Mouse (Mus musculus): ENCODE results near the gene Gramd4. TPM values are rescaled to one million over a fixed set of nuclear protein-coding genes. Genes with fewer than 3 reads are reported as not detected.
A peak's percentile ranks its signal among the peaks of the same experiment; 100 is the strongest.
"Not testable (repeated sequence)": the region's sequence is repeated elsewhere in the genome, so short reads cannot be mapped to it uniquely, and the experiment has no call there.

The Gramd4 gene
- polyA plus RNA-seq, 1 experiment from 2014 or later, result 7.6 TPM

- Histone ChIP-seq H3K9me3 (ENCODE audit: control insufficient read depth, low read length) (no peaks in the 10 kb centered on the region), H3K9ac (ENCODE audit: low read depth, low read length) (no peak overlapping the region), H3K4me3 (ENCODE audit: low read depth, low read length) (no peak overlapping the region), H3K36me3 (ENCODE audit: control insufficient read depth, insufficient read depth, low read length) (no peaks in the 10 kb centered on the region), H3K27me3 (replicated peaks; ENCODE audit: control insufficient read depth, insufficient read depth, low read length) (no peaks in the 10 kb centered on the region), H3K4me2 (ENCODE audit: low read depth, low read length) (no peak overlapping the region), H3K27ac (replicated peaks; ENCODE audit: low read depth, low read length) (no peak overlapping the region), H3K4me1 (ENCODE audit: control insufficient read depth, insufficient read depth, low read length) (peaks cover 24% of the 10 kb centered on the region)
- no peak for ATAC-seq (ENCODE audit: low read depth)
- no peak for DNase-seq (ENCODE audit: low spot score)
- WGBS, result 77% methylated on average over 10 of the region's 10 CpGs
Observed at GRCm38 (mm10) chr15:86176166-86176565, 118.7 kb downstream of the Gramd4 start.

GRCm38 (mm10) chr15:86176771-86177702 is 119.5 kb downstream of the Gramd4 start:
- Histone ChIP-seq H3K4me1 (ENCODE audit: control insufficient read depth, insufficient read depth, low read length) (peaks cover 24% of the 10 kb centered on the region), H3K9me3 (ENCODE audit: control insufficient read depth, low read length) (no peaks in the 10 kb centered on the region), H3K36me3 (ENCODE audit: control insufficient read depth, insufficient read depth, low read length) (no peaks in the 10 kb centered on the region), H3K27ac (replicated peaks; ENCODE audit: low read depth, low read length) (no peak overlapping the region), H3K9ac (ENCODE audit: low read depth, low read length) (0 out of 2 replicates have a peak overlapping the region, but pooled peaks have one; percentile 0), H3K27me3 (replicated peaks; ENCODE audit: control insufficient read depth, insufficient read depth, low read length) (no peaks in the 10 kb centered on the region), H3K4me3 (ENCODE audit: low read depth, low read length) (no peak overlapping the region), H3K4me2 (ENCODE audit: low read depth, low read length) (no peak overlapping the region)
- WGBS, result 74% methylated on average over 21 of the region's 22 CpGs
- ATAC-seq (ENCODE audit: low read depth), result no peak
- no peak for DNase-seq (ENCODE audit: low spot score)

GRCm38 (mm10) chr15:86177703-86178251 is 120.3 kb downstream of the Gramd4 start:
- ATAC-seq (ENCODE audit: low read depth); H3K27me3 ChIP-seq (replicated peaks; ENCODE audit: control insufficient read depth, insufficient read depth, low read length); H3K9me3 ChIP-seq (ENCODE audit: control insufficient read depth, low read length); H3K9ac ChIP-seq (ENCODE audit: low read depth, low read length); H3K27ac ChIP-seq (replicated peaks; ENCODE audit: low read depth, low read length); H3K4me3 ChIP-seq (ENCODE audit: low read depth, low read length); H3K36me3 ChIP-seq (ENCODE audit: control insufficient read depth, insufficient read depth, low read length); H3K4me2 ChIP-seq (ENCODE audit: low read depth, low read length); DNase-seq (ENCODE audit: low spot score): not testable (repeated sequence)
- peaks cover 20% of the 10 kb centered on the region for H3K4me1 ChIP-seq (ENCODE audit: control insufficient read depth, insufficient read depth, low read length)
- WGBS, result 83% methylated on average over 2 of the region's 2 CpGs

DNA sequence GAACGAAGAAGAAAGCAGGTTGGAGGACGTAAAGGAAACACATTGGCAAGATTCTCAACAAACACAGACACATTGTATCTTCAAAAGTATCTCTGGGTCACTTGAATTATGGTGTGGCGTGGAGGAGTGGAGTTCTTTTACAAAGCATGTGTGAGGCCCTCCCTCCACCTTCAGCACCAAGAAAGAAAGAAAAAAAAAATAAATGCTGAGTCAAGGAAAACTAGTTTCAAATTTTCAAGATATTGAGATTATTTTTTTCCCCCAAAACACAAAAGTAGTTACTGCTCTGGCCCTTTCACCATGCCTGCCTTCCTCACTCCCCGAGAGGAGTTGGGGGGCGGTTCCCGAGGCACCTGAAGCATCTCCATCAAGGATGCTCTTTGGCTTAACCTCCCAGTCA is 121.1 kb downstream of the Gramd4 start:
- DNase-seq (ENCODE audit: low spot score) (no peak), ATAC-seq (ENCODE audit: low read depth) (no peak)
- no peak overlapping the region for H3K9ac ChIP-seq (ENCODE audit: low read depth, low read length)
- H3K27me3 ChIP-seq (replicated peaks; ENCODE audit: control insufficient read depth, insufficient read depth, low read length), result no peaks in the 10 kb centered on the region
- H3K36me3 ChIP-seq (ENCODE audit: control insufficient read depth, insufficient read depth, low read length), result no peaks in the 10 kb centered on the region
- no peak overlapping the region for H3K4me2 ChIP-seq (ENCODE audit: low read depth, low read length)
- no peak overlapping the region for H3K27ac ChIP-seq (replicated peaks; ENCODE audit: low read depth, low read length)
- H3K4me3 ChIP-seq (ENCODE audit: low read depth, low read length), result no peak overlapping the region
- WGBS, result 89% methylated on average over 6 of the region's 6 CpGs
- no peaks in the 10 kb centered on the region for H3K9me3 ChIP-seq (ENCODE audit: control insufficient read depth, low read length)
- peaks cover 12% of the 10 kb centered on the region for H3K4me1 ChIP-seq (ENCODE audit: control insufficient read depth, insufficient read depth, low read length)

DNA sequence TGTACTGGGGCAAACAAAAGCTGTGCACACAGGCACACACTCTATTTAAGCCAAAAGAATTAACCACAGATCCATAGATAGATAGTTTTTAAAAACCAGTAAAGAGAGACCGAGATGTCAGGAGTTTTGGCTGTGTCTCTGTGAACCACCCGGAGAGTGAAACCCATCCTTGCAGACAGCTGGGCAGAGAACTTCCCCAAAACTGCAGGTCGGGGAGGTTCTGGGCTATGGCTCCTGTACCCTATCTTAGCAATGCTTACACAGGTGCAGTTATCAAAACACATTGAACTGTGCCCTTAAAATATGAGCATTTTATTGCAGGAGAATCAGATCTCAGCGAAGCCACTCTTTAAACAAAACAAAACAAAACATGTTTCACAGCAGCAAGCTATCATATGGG is 122.9 kb downstream of the Gramd4 start:
- Histone ChIP-seq H3K4me2 (ENCODE audit: low read depth, low read length) (no peak overlapping the region), H3K9ac (ENCODE audit: low read depth, low read length) (no peak overlapping the region), H3K4me1 (ENCODE audit: control insufficient read depth, insufficient read depth, low read length) (peaks cover 5% of the 10 kb centered on the region; the same call in 1 of the 2 replicates), H3K36me3 (ENCODE audit: control insufficient read depth, insufficient read depth, low read length) (no peaks in the 10 kb centered on the region), H3K9me3 (ENCODE audit: control insufficient read depth, low read length) (no peaks in the 10 kb centered on the region), H3K27me3 (replicated peaks; ENCODE audit: control insufficient read depth, insufficient read depth, low read length) (no peaks in the 10 kb centered on the region), H3K4me3 (ENCODE audit: low read depth, low read length) (no peak overlapping the region), H3K27ac (replicated peaks; ENCODE audit: low read depth, low read length) (no peak overlapping the region)
- 71% methylated on average over 4 of the region's 4 CpGs for WGBS
- DNase-seq (ENCODE audit: low spot score) (no peak), ATAC-seq (ENCODE audit: low read depth) (no peak)

- DNase-seq (ENCODE audit: low spot score), result not testable (repeated sequence)
Observed at GRCm38 (mm10) chr15:86181321-86181720, 123.8 kb downstream of the Gramd4 start.

GRCm38 (mm10) chr15:86181941-86182439 is 124.5 kb downstream of the Gramd4 start:
- WGBS, result 39% methylated on average over 10 of the region's 11 CpGs
- no peaks in the 10 kb centered on the region for H3K36me3 ChIP-seq (ENCODE audit: control insufficient read depth, insufficient read depth, low read length)
- H3K9me3 ChIP-seq (ENCODE audit: control insufficient read depth, low read length), result no peaks in the 10 kb centered on the region
- H3K4me1 ChIP-seq (ENCODE audit: control insufficient read depth, insufficient read depth, low read length), result peaks cover 14% of the 10 kb centered on the region
- DNase-seq (ENCODE audit: low spot score), result peak; percentile 41
- no peak overlapping the region for H3K4me3 ChIP-seq (ENCODE audit: low read depth, low read length)
- no peak overlapping the region for H3K4me2 ChIP-seq (ENCODE audit: low read depth, low read length)
- no peak overlapping the region for H3K27ac ChIP-seq (replicated peaks; ENCODE audit: low read depth, low read length)
- no peak overlapping the region for H3K9ac ChIP-seq (ENCODE audit: low read depth, low read length)
- ATAC-seq (ENCODE audit: low read depth), result no peak
- H3K27me3 ChIP-seq (replicated peaks; ENCODE audit: control insufficient read depth, insufficient read depth, low read length), result no peaks in the 10 kb centered on the region

More at GRCm38 (mm10) chr15:86181321-86181720, 123.8 kb downstream of the Gramd4 start:
- 88% methylated on average over 3 of the region's 3 CpGs for WGBS
- H3K4me3 ChIP-seq (ENCODE audit: low read depth, low read length); H3K4me2 ChIP-seq (ENCODE audit: low read depth, low read length); H3K27ac ChIP-seq (replicated peaks; ENCODE audit: low read depth, low read length); H3K36me3 ChIP-seq (ENCODE audit: control insufficient read depth, insufficient read depth, low read length); H3K4me1 ChIP-seq (ENCODE audit: control insufficient read depth, insufficient read depth, low read length); H3K27me3 ChIP-seq (replicated peaks; ENCODE audit: control insufficient read depth, insufficient read depth, low read length); H3K9me3 ChIP-seq (ENCODE audit: control insufficient read depth, low read length); H3K9ac ChIP-seq (ENCODE audit: low read depth, low read length); ATAC-seq (ENCODE audit: low read depth): not testable (repeated sequence)

- Histone ChIP-seq H3K27ac (replicated peaks; ENCODE audit: low read depth, low read length) (no peak overlapping the region), H3K4me2 (ENCODE audit: low read depth, low read length) (no peak overlapping the region)
- ATAC-seq (ENCODE audit: low read depth), result peak; percentile 27; the same call in 1 of the 2 replicates
Observed at GRCm38 (mm10) chr15:86182646-86183045, 125.2 kb downstream of the Gramd4 start.

More at GRCm38 (mm10) chr15:86182646-86183045, 125.2 kb downstream of the Gramd4 start:
- Histone ChIP-seq H3K27me3 (replicated peaks; ENCODE audit: control insufficient read depth, insufficient read depth, low read length) (no peaks in the 10 kb centered on the region), H3K4me3 (ENCODE audit: low read depth, low read length) (no peak overlapping the region), H3K9ac (ENCODE audit: low read depth, low read length) (no peak overlapping the region), H3K36me3 (ENCODE audit: control insufficient read depth, insufficient read depth, low read length) (no peaks in the 10 kb centered on the region), H3K9me3 (ENCODE audit: control insufficient read depth, low read length) (no peaks in the 10 kb centered on the region), H3K4me1 (ENCODE audit: control insufficient read depth, insufficient read depth, low read length) (peaks cover 14% of the 10 kb centered on the region)
- DNase-seq (ENCODE audit: low spot score), result peak; percentile 67
- WGBS, result 65% methylated on average over 12 of the region's 13 CpGs
